Mouse (Mus musculus) forebrain, postnatal 0 days (tissue): ENCODE data around the gene Matn3. TPM values are rescaled to one million over a fixed set of nuclear protein-coding genes. Genes with fewer than 3 reads are reported as not detected.

Source experiments
- ATAC-seq: fragments of 200-750 bp; cut with Nextera tagmentation; 2 replicates; pipeline ENCODE4 v1.8.0; 2017; ENCODE audit warnings: mild to moderate bottlenecking, moderate library complexity
- DNase-seq: peaks from one replicate; pipeline ENCODE4 v3.0.0-alpha.2; 2015
- H3K27ac ChIP-seq: fragments of 300-500 bp; sonication (generic); 2 replicates; pipeline ENCODE4 v1.5.1; 2014; ENCODE audit warnings: low read depth, mild to moderate bottlenecking, antibody characterized with exemption, low read length, moderate library complexity, mixed read lengths
- H3K27me3 ChIP-seq: fragments of 300-500 bp; sonication (generic); 2 replicates; pipeline ENCODE4 v1.6.1; 2014; ENCODE audit warnings: mild to moderate bottlenecking, low read length, mixed read lengths; ENCODE audit not compliant: insufficient read depth
- H3K36me3 ChIP-seq: fragments of 300-500 bp; sonication (generic); 2 replicates; pipeline ENCODE4 v1.6.1; 2014; ENCODE audit warnings: mild to moderate bottlenecking, moderate library complexity; ENCODE audit not compliant: insufficient read depth
- H3K4me1 ChIP-seq: fragments of 300-500 bp; sonication (generic); 2 replicates; pipeline ENCODE4 v1.6.1; 2014; ENCODE audit warnings: antibody characterized with exemption; ENCODE audit not compliant: insufficient read depth
- H3K4me2 ChIP-seq: fragments of 300-500 bp; sonication (generic); 2 replicates; pipeline ENCODE4 v1.6.1; 2014; ENCODE audit warnings: low read depth, mild to moderate bottlenecking, moderate library complexity
- H3K4me3 ChIP-seq: fragments of 300-500 bp; sonication (generic); 2 replicates; pipeline ENCODE4 v1.5.1; 2014; ENCODE audit warnings: low read depth, low read length, mixed read lengths
- H3K9ac ChIP-seq: fragments of 300-500 bp; sonication (generic); 2 replicates; pipeline ENCODE4 v1.6.1; 2014; ENCODE audit warnings: mild to moderate bottlenecking
- H3K9me3 ChIP-seq: fragments of 300-500 bp; sonication (generic); 2 replicates; pipeline ENCODE4 v1.6.1; 2016; ENCODE audit warnings: low read length
- CTCF ChIP-seq: sonication (generic); IDR thresholded peaks from 2 replicates; pipeline ENCODE4 v1.5.1; 2016; ENCODE audit warnings: antibody characterized with exemption, control low read depth, low read depth
- WGBS: fragments of 180-500 bp; shearing (Covaris S2); extraction: QIAGEN DNeasy Blood & Tissue Kit; methylation state at CpG from one replicate; pipeline ENCODE4 v1.1.7; 2014; 5-methylcytosine and 5-hydroxymethylcytosine counted together
- polyA plus RNA-seq: library from polyadenylated mRNA; unstranded; fragments of >200 nt; fragmentation: Nextera tagmentation; extraction: Ambion mirVana; gene quantifications from 2 replicates; pipeline ENCODE4 v1.2.1, GENCODE M21; 2015
- total RNA-seq: library from RNA; depleted of rRNA; stranded (reverse); fragments of >200 nt; gene quantifications from 2 replicates; pipeline ENCODE4 v1.2.3, GENCODE M21; 2014

The Matn3 gene
- total and polyA plus RNA-seq, 2 experiments from 2014 or later: 0.15 to 0.57 TPM

GRCm38 (mm10) chr12:8912860-8913685, 34.7 kb upstream of the Matn3 start:
- DNase-seq (no peak), ATAC-seq (peak; percentile 74)
- Histone ChIP-seq H3K4me2 (no peak overlapping the region), H3K27ac (peak overlapping the region; percentile 5; the same call in 1 of the 2 replicates), H3K4me1 (no peaks in the 10 kb centered on the region), H3K36me3 (no peaks in the 10 kb centered on the region), H3K9ac (no peak overlapping the region), H3K27me3 (no peaks in the 10 kb centered on the region), H3K9me3 (no peaks in the 10 kb centered on the region), H3K4me3 (no peak overlapping the region)
- 13% methylated on average over 16 of the region's 16 CpGs for WGBS
- TF ChIP-seq CTCF: no peak

- H3K27ac ChIP-seq: peak overlapping the region; percentile 5; the same call in 1 of the 2 replicates
Observed at GRCm38 (mm10) chr12:8913701-8914340, 33.9 kb upstream of the Matn3 start.

GRCm38 (mm10) chr12:8916378-8916777, 31.4 kb upstream of the Matn3 start:
- no peaks in the 10 kb centered on the region for H3K27me3 ChIP-seq
- TF ChIP-seq CTCF: no peak
- no peak overlapping the region for H3K4me3 ChIP-seq
- no peak overlapping the region for H3K9ac ChIP-seq
- 33% methylated on average over 5 of the region's 5 CpGs for WGBS
- DNase-seq (peak; percentile 38), ATAC-seq (peak; percentile 54)
- peak overlapping the region; percentile 40; the same call in 1 of the 2 replicates for H3K27ac ChIP-seq
- H3K4me2 ChIP-seq: no peak overlapping the region
- no peaks in the 10 kb centered on the region for H3K9me3 ChIP-seq
- no peaks in the 10 kb centered on the region for H3K36me3 ChIP-seq
- H3K4me1 ChIP-seq: no peaks in the 10 kb centered on the region

More at GRCm38 (mm10) chr12:8913701-8914340, 33.9 kb upstream of the Matn3 start:
- Histone ChIP-seq H3K4me2 (no peak overlapping the region), H3K4me3 (no peak overlapping the region), H3K27me3 (no peaks in the 10 kb centered on the region), H3K9ac (no peak overlapping the region), H3K36me3 (no peaks in the 10 kb centered on the region), H3K9me3 (no peaks in the 10 kb centered on the region), H3K4me1 (no peaks in the 10 kb centered on the region)
- no peak for TF ChIP-seq CTCF
- 70% methylated on average over 9 of the region's 9 CpGs for WGBS
- ATAC-seq (no peak), DNase-seq (no peak)

DNA sequence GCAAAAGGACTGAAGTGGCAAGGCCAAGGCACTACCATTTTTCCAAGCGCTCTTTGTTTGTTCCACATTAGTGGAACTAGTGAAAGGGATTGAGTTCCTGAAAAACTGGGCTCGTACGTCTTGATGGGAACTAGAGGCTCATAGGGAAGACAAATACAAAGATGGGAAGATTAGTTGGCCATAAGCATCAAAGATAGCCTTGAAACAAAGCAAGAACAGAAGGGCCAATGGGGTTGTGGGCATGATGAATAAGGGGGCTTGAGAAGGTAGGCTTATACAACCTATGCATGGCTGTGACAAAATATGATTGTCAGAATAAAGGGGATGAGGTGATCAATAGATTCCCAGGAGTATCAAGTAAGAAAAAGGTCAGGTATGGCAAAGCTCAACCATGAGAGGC, 28.5 kb upstream of the Matn3 start:
- Histone ChIP-seq H3K4me3 (no peak overlapping the region), H3K9me3 (no peaks in the 10 kb centered on the region), H3K4me2 (no peak overlapping the region), H3K27ac (no peak overlapping the region), H3K4me1 (peaks cover 12% of the 10 kb centered on the region; the same call in 1 of the 2 replicates), H3K27me3 (no peaks in the 10 kb centered on the region), H3K9ac (no peak overlapping the region), H3K36me3 (no peaks in the 10 kb centered on the region)
- ATAC-seq (no peak), DNase-seq (no peak)
- no peak for TF ChIP-seq CTCF
- 92% methylated on average over 3 of the region's 3 CpGs for WGBS

- TF ChIP-seq CTCF: no peak
- Histone ChIP-seq H3K9me3 (no peaks in the 10 kb centered on the region), H3K4me2 (peak overlapping the region; percentile 60), H3K4me1 (peaks cover 18% of the 10 kb centered on the region), H3K36me3 (peaks cover 3% of the 10 kb centered on the region; the same call in 1 of the 2 replicates), H3K27me3 (no peaks in the 10 kb centered on the region), H3K9ac (peak overlapping the region; percentile 95), H3K27ac (peak overlapping the region; percentile 93), H3K4me3 (peak overlapping the region; percentile 92)
- no peak for ATAC-seq
- WGBS: 19% methylated on average over 1 of the region's 1 CpGs
- DNase-seq: no peak
Observed at GRCm38 (mm10) chr12:8920996-8921393, 26.7 kb upstream of the Matn3 start.

- WGBS: under 1% methylated on average over 73 of the region's 73 CpGs
- no peaks in the 10 kb centered on the region for H3K27me3 ChIP-seq
- H3K27ac ChIP-seq: peak within 1 kb of the TSS; percentile 93
- H3K4me2 ChIP-seq: peak within 1 kb of the TSS; percentile 60
- peak; percentile 98 for ATAC-seq
- H3K4me3 ChIP-seq: peak within 1 kb of the TSS; percentile 92
- peaks cover 18% of the 10 kb centered on the region for H3K4me1 ChIP-seq
- no peaks in the 10 kb centered on the region for H3K9me3 ChIP-seq
- H3K36me3 ChIP-seq: peaks cover 5% of the 10 kb centered on the region; the same call in 1 of the 2 replicates
- peak; percentile 98 for DNase-seq
- H3K9ac ChIP-seq: peak within 1 kb of the TSS; percentile 95
- no peak for TF ChIP-seq CTCF
Observed at GRCm38 (mm10) chr12:8921394-8922368, 26.0 kb upstream of the Matn3 start, which contains the start of gene Laptm4a. Gene Laptm4a, plus strand, starts transcription at chr12:8921664.
